Mouse (Mus musculus): ENCODE data around the gene Igfbp5.

Igfbp5 gene

GRCm38 (mm10) chr1:72869275-72869674, 5.4 kb downstream of the Igfbp5 start:
- DNase-seq (ENCODE audit: low read depth, low spot score) = no peak

DNA sequence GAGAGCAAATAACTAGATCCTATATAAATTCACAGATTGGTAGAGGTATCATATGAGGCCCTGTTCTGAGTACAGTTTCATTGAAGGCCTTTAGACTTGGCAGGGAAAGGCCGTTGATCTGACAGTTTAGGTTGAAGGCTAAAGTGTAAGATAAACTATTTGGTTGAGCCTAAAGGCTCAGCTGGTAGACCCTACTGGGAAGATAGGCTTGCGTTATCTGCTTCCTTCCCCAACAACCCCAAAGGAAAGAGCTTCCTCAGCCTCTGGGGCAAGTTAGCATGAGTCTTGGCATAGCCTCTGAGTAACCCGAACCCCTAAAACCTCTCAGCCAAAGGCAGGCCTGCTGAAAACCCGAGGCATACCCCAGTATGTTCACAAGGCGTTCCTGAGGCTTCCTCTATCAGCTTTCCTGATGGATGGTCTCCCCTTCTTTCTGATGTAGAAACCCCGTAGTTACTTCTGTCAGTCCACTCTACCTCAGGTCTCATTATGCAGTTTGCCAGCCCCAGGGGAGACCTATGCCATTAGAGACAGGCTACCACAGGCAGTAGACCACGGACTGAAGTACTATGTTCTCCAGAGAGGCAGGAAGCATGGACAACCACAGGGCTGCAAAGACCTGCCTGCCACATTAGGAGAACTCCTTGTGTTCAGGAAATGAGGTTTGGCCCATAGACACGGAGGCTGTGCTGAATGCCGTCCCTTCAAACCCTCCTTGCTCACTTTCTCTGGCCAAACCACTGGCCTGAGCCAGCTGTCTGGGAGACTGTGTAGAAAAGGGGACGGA, 6.1 kb downstream of the Igfbp5 start:
- DNase-seq (ENCODE audit: low read depth, low spot score) = no peak

- no peak for DNase-seq (ENCODE audit: low read depth, low spot score)
These were observed 7.3 kb downstream of the Igfbp5 start for GRCm38 (mm10) chr1:72867346-72867745.

DNA sequence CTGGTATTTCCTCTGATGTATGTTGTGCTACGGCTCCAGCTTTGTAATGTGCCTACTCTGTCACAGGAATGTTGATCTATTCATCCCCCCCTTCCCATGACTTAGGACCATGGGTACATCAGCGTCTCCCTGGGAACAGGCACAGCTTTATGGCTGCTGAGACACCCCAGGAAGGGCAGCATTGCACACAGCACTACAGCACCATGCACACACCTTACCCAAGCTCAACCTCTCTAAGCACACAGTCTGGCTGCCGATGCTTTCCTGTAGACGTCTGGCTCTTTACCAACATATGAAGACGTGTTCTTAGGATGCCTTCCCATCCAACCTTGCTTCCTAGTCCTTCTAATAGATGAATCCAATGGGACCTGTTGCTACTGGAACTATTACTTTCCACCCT, 8.3 kb downstream of the Igfbp5 start:
- no peak for DNase-seq (ENCODE audit: low read depth, low spot score)

GRCm38 (mm10) chr1:72865900-72866299, 8.8 kb downstream of the Igfbp5 start:
- DNase-seq (ENCODE audit: low read depth, low spot score) = no peak

DNA sequence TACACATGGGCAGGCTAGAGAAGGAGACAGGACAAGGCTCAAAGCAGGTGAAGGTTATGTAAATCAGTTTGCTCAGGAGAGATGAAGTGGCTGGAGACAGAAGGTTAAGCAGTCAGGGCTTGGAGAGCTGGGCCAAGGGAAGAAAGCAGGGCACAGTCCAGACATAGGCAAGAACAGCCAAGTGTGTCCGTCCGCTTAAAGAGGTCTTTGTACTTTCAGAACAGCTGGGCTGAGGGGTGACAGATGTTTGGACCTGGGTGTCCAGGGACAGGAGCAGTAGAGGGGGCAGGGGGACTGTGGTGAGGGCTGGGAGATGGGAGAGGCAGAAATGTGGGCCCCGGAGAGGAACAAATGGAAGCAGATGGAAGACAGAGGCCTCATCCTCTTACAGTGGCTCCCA, 10.4 kb downstream of the Igfbp5 start:
- DNase-seq (ENCODE audit: low read depth, low spot score) = no peak

- no peak for DNase-seq (ENCODE audit: low read depth, low spot score)
These were observed 11.0 kb downstream of the Igfbp5 start for GRCm38 (mm10) chr1:72863692-72864091.

GRCm38 (mm10) chr1:72862248-72862647, 12.4 kb downstream of the Igfbp5 start:
- no peak for DNase-seq (ENCODE audit: low read depth, low spot score)

GRCm38 (mm10) chr1:72861702-72862101, 13.0 kb downstream of the Igfbp5 start:
- DNase-seq (ENCODE audit: low read depth, low spot score) = no peak

DNA sequence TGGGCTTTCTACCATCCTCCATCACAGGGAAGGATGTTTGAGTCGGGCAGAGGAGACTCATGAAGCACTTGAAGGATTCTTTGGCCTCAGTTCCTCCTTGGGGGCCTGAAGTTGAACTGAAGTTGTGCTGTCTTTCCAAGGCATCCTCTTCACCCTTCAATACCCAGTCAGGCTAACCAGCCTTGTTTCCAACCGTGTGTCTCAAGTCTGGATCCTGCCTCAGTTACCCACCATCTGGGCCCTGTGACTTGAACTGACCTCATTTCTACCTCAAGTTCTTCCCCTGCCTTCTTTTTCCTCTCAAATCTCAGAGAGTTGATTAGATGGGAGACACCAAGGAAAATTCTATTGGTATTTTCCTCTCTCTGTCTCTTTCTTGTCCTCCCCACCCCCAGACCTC, 14.2 kb downstream of the Igfbp5 start:
- no peak for DNase-seq (ENCODE audit: low read depth, low spot score)

GRCm38 (mm10) chr1:72859963-72860362, 14.7 kb downstream of the Igfbp5 start:
- DNase-seq (ENCODE audit: low read depth, low spot score) = no peak

DNA sequence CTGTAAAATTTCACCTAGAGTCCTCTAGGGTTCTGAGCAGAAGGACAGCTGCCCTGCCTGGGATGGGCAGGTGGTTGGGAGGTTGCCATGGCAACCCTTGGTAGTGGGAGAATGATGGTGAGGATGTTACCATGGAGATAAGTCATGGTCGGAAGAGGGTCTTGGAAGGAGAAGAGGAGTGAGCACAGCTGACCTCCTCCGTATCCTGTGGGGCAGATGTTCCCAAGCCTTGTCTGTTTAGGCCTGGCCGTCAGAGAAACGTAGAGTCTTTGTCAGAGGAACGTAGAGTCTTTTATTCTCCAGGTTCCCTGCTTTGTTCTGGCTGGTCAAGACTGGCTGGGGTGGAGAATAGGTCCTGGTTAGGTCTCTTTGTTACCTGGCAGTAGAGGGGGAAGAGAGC, 15.8 kb downstream of the Igfbp5 start:
- DNase-seq (ENCODE audit: low read depth, low spot score) = no peak

DNA sequence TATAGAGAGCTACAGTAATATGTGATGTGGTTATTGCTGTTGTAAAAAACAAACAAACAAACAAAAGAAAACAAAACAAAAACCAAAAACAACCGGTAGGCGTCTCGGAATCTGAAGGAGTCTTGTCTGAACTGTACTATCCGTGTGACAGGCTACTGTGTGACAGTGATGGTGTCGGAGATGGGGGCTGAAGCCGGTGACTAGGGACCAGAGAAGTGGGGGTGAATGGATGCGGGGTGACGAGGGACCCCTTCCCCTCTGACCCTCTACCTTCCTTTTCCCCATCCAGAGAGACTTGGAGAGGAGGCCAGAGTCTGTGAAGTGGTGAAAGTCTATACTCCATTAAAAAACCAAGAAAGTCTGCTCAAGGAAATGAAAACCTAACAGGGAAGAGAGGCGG, 16.4 kb downstream of the Igfbp5 start:
- DNase-seq (ENCODE audit: low read depth, low spot score) = no peak

DNA sequence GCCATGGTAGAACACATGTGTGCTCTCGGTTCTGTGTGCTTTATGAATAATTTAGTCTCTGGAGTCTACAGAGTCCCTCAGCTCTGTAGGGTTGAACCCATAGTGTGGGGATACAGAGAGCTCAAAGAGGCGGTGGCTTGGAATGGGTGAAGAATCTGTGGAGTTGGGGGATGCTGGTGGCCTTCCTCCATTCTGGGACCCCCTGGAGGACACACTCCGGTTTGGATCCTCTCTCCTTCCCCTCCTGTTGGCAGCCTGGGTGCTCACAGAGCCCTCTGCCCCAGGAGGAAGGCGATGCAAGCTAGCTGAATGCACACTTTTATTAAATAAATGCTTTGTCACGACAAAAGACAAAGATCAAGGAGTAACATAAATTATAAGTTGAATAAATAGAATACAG, 17.1 kb downstream of the Igfbp5 start:
- no peak for DNase-seq (ENCODE audit: low read depth, low spot score)

DNA sequence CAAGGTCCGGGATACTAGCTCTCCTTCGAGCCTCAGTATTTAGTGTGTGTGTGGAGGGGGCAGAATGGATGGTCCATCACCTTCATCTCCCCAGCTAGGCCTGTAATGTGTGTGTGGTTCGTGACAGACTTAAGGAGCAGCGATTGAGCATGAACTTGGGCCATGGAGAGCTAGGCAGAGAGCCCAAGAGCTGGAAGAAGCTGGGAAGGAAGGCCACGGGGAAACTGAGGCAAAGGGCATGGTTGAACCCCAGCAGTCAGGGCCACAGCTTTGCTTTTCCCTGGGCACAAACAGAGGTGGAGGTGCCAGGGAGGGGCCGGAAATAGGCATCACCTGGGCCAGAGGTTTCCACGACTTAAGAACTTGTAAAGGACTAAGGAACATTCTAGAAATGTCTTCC, 17.5 kb downstream of the Igfbp5 start:
- no peak for DNase-seq (ENCODE audit: low read depth, low spot score)

GRCm38 (mm10) chr1:72856209-72856909, 18.3 kb downstream of the Igfbp5 start:
- DNase-seq (ENCODE audit: low read depth, low spot score) = no peak

GRCm38 (mm10) chr1:72855729-72856128, 19.0 kb downstream of the Igfbp5 start:
- no peak for DNase-seq (ENCODE audit: low read depth, low spot score)

- DNase-seq (ENCODE audit: low read depth, low spot score) = no peak
These were observed 20.1 kb downstream of the Igfbp5 start for GRCm38 (mm10) chr1:72854337-72855237.

- DNase-seq (ENCODE audit: low read depth, low spot score) = no peak
These were observed 20.9 kb downstream of the Igfbp5 start for GRCm38 (mm10) chr1:72853759-72854158.

DNA sequence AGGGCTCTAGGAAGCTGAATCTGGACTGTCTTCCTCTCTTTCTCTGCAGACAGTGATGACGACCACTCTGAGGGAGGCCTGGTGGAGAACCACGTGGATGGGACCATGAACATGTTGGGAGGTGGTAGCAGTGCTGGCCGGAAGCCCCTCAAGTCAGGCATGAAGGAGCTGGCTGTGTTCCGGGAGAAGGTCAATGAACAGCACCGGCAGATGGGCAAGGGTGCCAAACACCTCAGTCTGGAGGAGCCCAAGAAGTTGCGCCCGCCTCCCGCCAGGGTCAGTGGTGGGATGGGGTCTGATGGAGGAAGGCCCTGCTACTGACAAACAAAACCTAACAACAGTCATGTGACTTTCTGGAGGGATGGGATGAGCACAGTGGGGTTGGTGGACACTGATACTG, 25.6 kb downstream of the Igfbp5 start:
- no peak for DNase-seq (ENCODE audit: low read depth, low spot score)

DNA sequence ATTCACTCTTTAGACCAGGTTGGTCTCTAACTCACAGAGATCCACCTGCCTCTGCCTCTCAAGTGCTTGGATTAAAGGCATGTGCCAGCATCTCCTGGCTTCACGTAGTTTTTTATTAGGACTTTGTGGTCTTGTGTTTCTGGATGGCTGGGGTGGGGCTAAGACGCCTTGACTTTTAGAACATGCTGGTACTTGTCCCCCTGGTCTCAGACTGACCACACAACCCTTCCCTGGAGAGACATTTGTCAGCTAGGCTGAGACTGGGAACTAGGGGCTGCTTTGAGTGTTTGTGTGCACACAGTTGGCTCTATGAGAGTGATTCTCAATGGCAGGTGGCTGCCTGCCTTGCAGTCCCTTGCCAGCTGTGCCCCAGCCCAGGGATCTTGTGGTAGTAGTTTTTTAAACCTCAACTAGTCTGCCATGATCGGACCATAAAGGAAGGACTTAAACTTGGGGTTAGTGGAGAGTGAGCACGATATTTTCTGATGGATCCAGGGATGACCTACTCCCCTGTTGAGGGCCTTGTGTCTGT, 26.8 kb downstream of the Igfbp5 start:
- DNase-seq (ENCODE audit: low read depth, low spot score) = no peak

- DNase-seq (ENCODE audit: low read depth, low spot score) = no peak
These were observed 30.0 kb downstream of the Igfbp5 start for GRCm38 (mm10) chr1:72844675-72845074.
